Mouse (Mus musculus) liver, postnatal 0 days (tissue): Measurements from ENCODE around the gene Zfyve28.

Experiments used
- CTCF ChIP-seq: sonication (generic); IDR thresholded peaks from 2 replicates; pipeline ENCODE4 v1.5.1; 2016; ENCODE audit warnings: antibody characterized with exemption, low read depth
- EP300 ChIP-seq: IDR thresholded peaks from 2 replicates; pipeline ENCODE4 v1.6.1; 2016; ENCODE audit warnings: antibody characterized with exemption, low read depth, mild to moderate bottlenecking

- TF ChIP-seq CTCF = no peak
- TF ChIP-seq EP300 = no peak
Observed at GRCm38 (mm10) chr5:34170726-34171125, 117.5 kb downstream of the Zfyve28 start.
